Mouse (Mus musculus) forebrain, embryonic 12.5 days (tissue): ENCODE results near the gene Papln. TPM values are rescaled to one million over a fixed set of nuclear protein-coding genes. Genes with fewer than 3 reads are reported as not detected.

Experiments used
- polyA plus RNA-seq: library from polyadenylated mRNA; unstranded; fragments of >200 nt; fragmentation: Nextera tagmentation; extraction: Ambion mirVana; gene quantifications from 2 replicates; pipeline ENCODE4 v1.2.1, GENCODE M21; 2016

Gene Papln
- polyA plus RNA-seq, 1 experiment from 2014 or later: 0.23 TPM

Other genes with a start within 250 kb of the Papln start
- 26.4 and 33.1 TPM in 2 replicates for gene Dcaf4, start 243.2 kb upstream of the Papln start, polyA plus RNA-seq
- gene Zfyve1, start 166.4 kb upstream of the Papln start, polyA plus RNA-seq: 34.6 and 35.0 TPM in 2 replicates
- gene Rbm25, start 132.4 kb upstream of the Papln start, polyA plus RNA-seq: 300 and 313 TPM in 2 replicates
- 67.4 and 69.0 TPM in 2 replicates for gene Psen1, start 75.5 kb upstream of the Papln start, polyA plus RNA-seq
- 33.2 and 33.4 TPM in 2 replicates for gene Numb, start 158.3 kb downstream of the Papln start, polyA plus RNA-seq
- gene Riox1, start 187.0 kb downstream of the Papln start, polyA plus RNA-seq: 16.9 and 18.5 TPM in 2 replicates
- gene Heatr4, start 221.2 kb downstream of the Papln start, polyA plus RNA-seq: not detected in 2 replicates
- gene Acot2, start 224.2 kb downstream of the Papln start, polyA plus RNA-seq: 10.3 and 11.7 TPM in 2 replicates
- gene Acot1, start 245.9 kb downstream of the Papln start, polyA plus RNA-seq: 41.0 and 45.4 TPM in 2 replicates